Mouse (Mus musculus) stomach, embryonic 15.5 days (tissue): Measurements from ENCODE around the gene Cass4. TPM values are rescaled to one million over a fixed set of nuclear protein-coding genes. Genes with fewer than 3 reads are reported as not detected.

Experiments used
- ATAC-seq: fragments of 200-750 bp; cut with Nextera tagmentation; 2 replicates; pipeline ENCODE4 v1.8.0; 2017; ENCODE audit warnings: low read depth, moderate number of reproducible peaks, moderate TSS enrichment; ENCODE audit not compliant: insufficient read depth, low FRiP score
- H3K27ac ChIP-seq: fragments of 300-500 bp; sonication (generic); 2 replicates; pipeline ENCODE4 v1.5.1; 2015; ENCODE audit warnings: mild to moderate bottlenecking, inconsistent platforms
- H3K27me3 ChIP-seq: fragments of 300-500 bp; sonication (generic); replicated peaks from 2 replicates; pipeline ENCODE4 v1.6.1; 2015; ENCODE audit warnings: inconsistent platforms
- H3K36me3 ChIP-seq: fragments of 300-500 bp; sonication (generic); 2 replicates; pipeline ENCODE4 v1.6.1; 2015; ENCODE audit warnings: inconsistent platforms
- H3K4me1 ChIP-seq: fragments of 300-500 bp; sonication (generic); 2 replicates; pipeline ENCODE4 v1.6.1; 2015; ENCODE audit warnings: inconsistent platforms
- H3K4me2 ChIP-seq: fragments of 300-500 bp; sonication (generic); 2 replicates; pipeline ENCODE4 v1.6.1; 2015; ENCODE audit warnings: mild to moderate bottlenecking, inconsistent platforms
- H3K4me3 ChIP-seq: fragments of 300-500 bp; sonication (generic); replicated peaks from 2 replicates; pipeline ENCODE4 v1.5.1; 2015; ENCODE audit warnings: inconsistent platforms
- H3K9ac ChIP-seq: fragments of 300-500 bp; sonication (generic); 2 replicates; pipeline ENCODE4 v1.6.1; 2015; ENCODE audit warnings: inconsistent platforms
- H3K9me3 ChIP-seq: fragments of 300-500 bp; sonication (generic); 2 replicates; pipeline ENCODE4 v1.6.1; 2016; ENCODE audit warnings: inconsistent platforms
- WGBS: fragments of 180-500 bp; shearing (Covaris S2); methylation state at CpG from one replicate; pipeline ENCODE4 v1.1.7; 2015; 5-methylcytosine and 5-hydroxymethylcytosine counted together
- polyA plus RNA-seq: library from polyadenylated mRNA; unstranded; fragments of >200 nt; fragmentation: Nextera tagmentation; extraction: Ambion mirVana; gene quantifications from 2 replicates; pipeline ENCODE4 v1.2.1, GENCODE M21; 2015

Gene Cass4
- polyA plus RNA-seq, 1 experiment from 2014 or later: 0.22 TPM

- ATAC-seq: no peak
- H3K4me2 ChIP-seq: no peak overlapping the region
- WGBS: 39% methylated on average over 5 of the region's 5 CpGs
- no peaks in the 10 kb centered on the region for H3K9me3 ChIP-seq
- no peak overlapping the region for H3K9ac ChIP-seq
- H3K27me3 ChIP-seq: no peaks in the 10 kb centered on the region
- no peaks in the 10 kb centered on the region for H3K36me3 ChIP-seq
- H3K4me1 ChIP-seq: peaks cover 4% of the 10 kb centered on the region
- no peak overlapping the region for H3K4me3 ChIP-seq
- H3K27ac ChIP-seq: no peak overlapping the region
Observed at GRCm38 (mm10) chr2:172413894-172414293, 20.3 kb downstream of the Cass4 start.

GRCm38 (mm10) chr2:172416218-172416617, 22.6 kb downstream of the Cass4 start:
- Histone ChIP-seq H3K9ac (no peak overlapping the region), H3K27ac (no peak overlapping the region), H3K4me2 (no peak overlapping the region), H3K27me3 (no peaks in the 10 kb centered on the region), H3K9me3 (no peaks in the 10 kb centered on the region), H3K4me3 (no peak overlapping the region), H3K4me1 (peaks cover 4% of the 10 kb centered on the region), H3K36me3 (no peaks in the 10 kb centered on the region)
- no peak for ATAC-seq
- 60% methylated on average over 12 of the region's 12 CpGs for WGBS

GRCm38 (mm10) chr2:172416876-172417275, 23.3 kb downstream of the Cass4 start:
- Histone ChIP-seq H3K4me3 (no peak overlapping the region), H3K27me3 (no peaks in the 10 kb centered on the region), H3K27ac (no peak overlapping the region), H3K4me2 (no peak overlapping the region), H3K9ac (no peak overlapping the region), H3K36me3 (no peaks in the 10 kb centered on the region), H3K9me3 (no peaks in the 10 kb centered on the region), H3K4me1 (peaks cover 4% of the 10 kb centered on the region)
- ATAC-seq: no peak
- WGBS: 86% methylated on average over 5 of the region's 5 CpGs

- no peaks in the 10 kb centered on the region for H3K27me3 ChIP-seq
- no peaks in the 10 kb centered on the region for H3K4me1 ChIP-seq
- no peak for ATAC-seq
- WGBS: 79% methylated on average over 5 of the region's 5 CpGs
- H3K4me3 ChIP-seq: no peak overlapping the region
- no peak overlapping the region for H3K4me2 ChIP-seq
- H3K9ac ChIP-seq: no peak overlapping the region
- no peaks in the 10 kb centered on the region for H3K36me3 ChIP-seq
- no peak overlapping the region for H3K27ac ChIP-seq
- no peaks in the 10 kb centered on the region for H3K9me3 ChIP-seq
Observed at GRCm38 (mm10) chr2:172418208-172418607, 24.6 kb downstream of the Cass4 start.

- H3K27ac ChIP-seq: no peak overlapping the region
- WGBS: 52% methylated on average over 1 of the region's 1 CpGs
- 0 out of 2 replicates have a peak, but pooled peaks have one; percentile 39 for ATAC-seq
Observed at GRCm38 (mm10) chr2:172430609-172431008, 37.0 kb downstream of the Cass4 start.

GRCm38 (mm10) chr2:172433746-172434145, 40.2 kb downstream of the Cass4 start:
- ATAC-seq: no peak
- 34% methylated on average over 5 of the region's 5 CpGs for WGBS

More at GRCm38 (mm10) chr2:172430609-172431008, 37.0 kb downstream of the Cass4 start:
- Histone ChIP-seq H3K4me2 (no peak overlapping the region), H3K4me1 (no peaks in the 10 kb centered on the region), H3K9me3 (no peaks in the 10 kb centered on the region), H3K4me3 (no peak overlapping the region), H3K27me3 (no peaks in the 10 kb centered on the region), H3K9ac (no peak overlapping the region), H3K36me3 (no peaks in the 10 kb centered on the region)

GRCm38 (mm10) chr2:172437371-172437952, 43.9 kb downstream of the Cass4 start:
- H3K9ac ChIP-seq: no peak overlapping the region
- ATAC-seq: no peak
- no peaks in the 10 kb centered on the region for H3K27me3 ChIP-seq
- H3K27ac ChIP-seq: no peak overlapping the region
- peaks cover 14% of the 10 kb centered on the region for H3K4me1 ChIP-seq
- H3K9me3 ChIP-seq: no peaks in the 10 kb centered on the region
- no peaks in the 10 kb centered on the region for H3K36me3 ChIP-seq
- WGBS: 56% methylated on average over 16 of the region's 16 CpGs
- H3K4me3 ChIP-seq: no peak overlapping the region
- no peak overlapping the region for H3K4me2 ChIP-seq

More at GRCm38 (mm10) chr2:172433746-172434145, 40.2 kb downstream of the Cass4 start:
- Histone ChIP-seq H3K4me3 (no peak overlapping the region), H3K4me1 (no peaks in the 10 kb centered on the region), H3K27ac (no peak overlapping the region), H3K4me2 (no peak overlapping the region), H3K9me3 (no peaks in the 10 kb centered on the region), H3K36me3 (no peaks in the 10 kb centered on the region), H3K27me3 (no peaks in the 10 kb centered on the region), H3K9ac (no peak overlapping the region)

- Histone ChIP-seq H3K9me3 (no peaks in the 10 kb centered on the region), H3K4me1 (peaks cover 14% of the 10 kb centered on the region), H3K4me2 (peak within 1 kb of the TSS; percentile 69), H3K27me3 (no peaks in the 10 kb centered on the region), H3K9ac (peak within 1 kb of the TSS; percentile 65), H3K36me3 (no peaks in the 10 kb centered on the region), H3K4me3 (peak within 1 kb of the TSS; percentile 82), H3K27ac (peak within 1 kb of the TSS; percentile 77)
- 1% methylated on average over 35 of the region's 35 CpGs for WGBS
- ATAC-seq: peak; percentile 97
Observed at GRCm38 (mm10) chr2:172439843-172440639, 46.4 kb downstream of the Cass4 start, which contains the start of gene Rtf2. TSS of gene Rtf2 (plus strand) at chr2:172440556.

- H3K36me3 ChIP-seq: peaks cover 2% of the 10 kb centered on the region; the same call in 1 of the 2 replicates
- peak overlapping the region; percentile 69 for H3K4me2 ChIP-seq
- H3K4me3 ChIP-seq: peak overlapping the region; percentile 82
- peak overlapping the region; percentile 51 for H3K27ac ChIP-seq
- no peaks in the 10 kb centered on the region for H3K9me3 ChIP-seq
- no peaks in the 10 kb centered on the region for H3K27me3 ChIP-seq
- peak; percentile 43 for ATAC-seq
- peak overlapping the region; percentile 65 for H3K9ac ChIP-seq
- WGBS: under 1% methylated on average over 21 of the region's 21 CpGs
- peaks cover 14% of the 10 kb centered on the region for H3K4me1 ChIP-seq
Observed at GRCm38 (mm10) chr2:172440640-172441005, 47.0 kb downstream of the Cass4 start.

- peak overlapping the region; percentile 65 for H3K9ac ChIP-seq
- H3K36me3 ChIP-seq: peaks cover 7% of the 10 kb centered on the region; the same call in 1 of the 2 replicates
- H3K27ac ChIP-seq: no peak overlapping the region
- ATAC-seq: 0 out of 2 replicates have a peak, but pooled peaks have one; percentile 15
- peak overlapping the region; percentile 82 for H3K4me3 ChIP-seq
- H3K4me1 ChIP-seq: peaks cover 14% of the 10 kb centered on the region
- no peaks in the 10 kb centered on the region for H3K27me3 ChIP-seq
- H3K4me2 ChIP-seq: peak overlapping the region; percentile 69
- 30% methylated on average over 6 of the region's 6 CpGs for WGBS
- no peaks in the 10 kb centered on the region for H3K9me3 ChIP-seq
Observed at GRCm38 (mm10) chr2:172441176-172441575, 47.6 kb downstream of the Cass4 start.

GRCm38 (mm10) chr2:172445617-172446016, 52.0 kb downstream of the Cass4 start:
- H3K27me3 ChIP-seq: no peaks in the 10 kb centered on the region
- H3K9ac ChIP-seq: no peak overlapping the region
- WGBS: 92% methylated on average over 4 of the region's 4 CpGs
- no peaks in the 10 kb centered on the region for H3K9me3 ChIP-seq
- H3K4me2 ChIP-seq: no peak overlapping the region
- peaks cover 48% of the 10 kb centered on the region for H3K36me3 ChIP-seq
- H3K4me1 ChIP-seq: peaks cover 10% of the 10 kb centered on the region
- no peak for ATAC-seq
- H3K4me3 ChIP-seq: no peak overlapping the region
- no peak overlapping the region for H3K27ac ChIP-seq

GRCm38 (mm10) chr2:172447317-172447716, 53.7 kb downstream of the Cass4 start:
- no peak for ATAC-seq
- 90% methylated on average over 6 of the region's 6 CpGs for WGBS

More at GRCm38 (mm10) chr2:172447317-172447716, 53.7 kb downstream of the Cass4 start:
- H3K4me3 ChIP-seq: no peak overlapping the region
- no peaks in the 10 kb centered on the region for H3K9me3 ChIP-seq
- no peak overlapping the region for H3K27ac ChIP-seq
- H3K36me3 ChIP-seq: peaks cover 49% of the 10 kb centered on the region
- H3K4me2 ChIP-seq: no peak overlapping the region
- H3K4me1 ChIP-seq: no peaks in the 10 kb centered on the region
- H3K9ac ChIP-seq: no peak overlapping the region
- no peaks in the 10 kb centered on the region for H3K27me3 ChIP-seq
